Mouse (Mus musculus) erythroblast, embryonic 14.5 days (primary cell): Measurements from ENCODE around the gene Fbxo46.

Experiments used
- GATA1 ChIP-seq: IDR thresholded peaks from 2 replicates; pipeline ENCODE4 v1.6.1; 2012; ENCODE audit warnings: low read length, inconsistent platforms, mixed read lengths
- TAL1 ChIP-seq: IDR thresholded peaks from 3 replicates; pipeline ENCODE4 v1.6.1; 2012; ENCODE audit warnings: low read length, inconsistent platforms, mixed read lengths

GRCm38 (mm10) chr7:19171831-19172230 lies 52.2 kb downstream of the Fbxo46 start:
- TF ChIP-seq GATA1 (no peak), TAL1 (no peak)
